Mouse (Mus musculus): ENCODE measurements around the gene Zdhhc14.

DNA sequence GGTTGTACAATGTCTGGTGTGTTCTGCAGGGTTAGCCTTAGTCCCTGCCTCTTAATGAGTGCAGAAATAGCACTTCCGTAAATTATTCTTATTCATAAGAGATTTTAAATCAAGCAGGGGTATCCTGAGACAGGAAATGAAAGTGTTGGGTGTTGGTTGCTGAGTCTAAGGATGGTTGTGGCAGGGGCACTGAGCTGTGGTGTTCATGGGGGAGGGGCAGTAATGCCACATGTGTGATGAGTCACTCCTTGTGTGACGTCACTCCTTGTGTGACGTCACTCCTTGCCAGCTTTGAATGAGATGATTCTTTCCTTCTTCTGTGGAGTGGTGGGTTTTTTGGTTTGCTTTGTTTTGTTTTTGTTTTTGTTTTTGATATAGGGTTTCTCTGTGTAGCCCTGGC lies 134.0 kb downstream of the Zdhhc14 start:
- TF ChIP-seq GATA1 (IDR thresholded peaks at IDR 0.05; ENCODE audit: low read length): no peak
- TF ChIP-seq TAL1 (IDR thresholded peaks at IDR 0.05; ENCODE audit: low read length): no peak
